Mouse (Mus musculus) ZHBTc4 (cell line): ENCODE results near the gene Nxpe4.
"Not testable (repeated sequence)": the region's sequence is repeated elsewhere in the genome, so short reads cannot be mapped to it uniquely, and the experiment has no call there.

ENCODE experiments used
- DNase-seq: peaks from one replicate; pipeline ENCODE4 v3.0.0-alpha.2; 2011; ENCODE audit warnings: low read depth, low spot score

The Nxpe4 gene

GRCm38 (mm10) chr9:48407549-48408327 lies 245.9 kb downstream of the Nxpe4 start:
- DNase-seq, result peak; percentile 12

DNA sequence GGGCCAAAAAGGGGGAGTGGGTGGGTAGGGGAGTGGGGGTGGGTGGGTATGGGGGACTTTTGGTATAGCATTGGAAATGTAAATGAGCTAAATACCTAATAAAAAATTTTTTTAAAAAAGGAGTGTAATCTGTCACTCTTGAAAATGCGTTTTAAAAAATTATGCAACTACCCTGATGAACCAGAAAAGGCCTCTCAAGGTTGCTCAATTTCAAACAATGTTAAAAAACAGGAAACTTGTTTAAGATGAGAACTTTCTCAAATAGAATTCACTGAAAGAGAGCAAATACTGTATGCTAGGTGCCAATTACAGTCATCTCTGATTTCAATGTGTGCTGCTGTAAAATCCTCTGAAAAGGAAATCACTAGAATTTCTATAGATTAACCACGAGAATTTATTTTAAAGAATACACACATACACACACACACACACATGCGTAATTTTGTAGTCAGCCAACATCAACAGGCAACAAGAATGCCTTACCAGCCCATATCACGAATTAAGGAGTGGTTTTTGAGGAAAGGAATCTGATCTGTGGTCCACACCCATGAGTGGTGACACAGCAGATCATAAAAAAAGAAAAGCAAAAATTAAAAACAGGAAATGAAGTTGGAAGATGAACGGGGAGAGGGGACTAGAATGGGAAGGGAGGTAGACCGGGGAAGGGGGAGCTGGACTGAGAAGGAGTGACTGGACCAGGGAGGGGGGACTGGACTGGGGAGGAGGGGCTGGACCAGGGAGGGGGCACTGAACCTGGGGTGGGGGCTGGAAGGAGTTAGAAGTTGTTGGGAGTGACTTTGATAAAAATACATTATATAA lies 248.6 kb downstream of the Nxpe4 start:
- no peak for DNase-seq

DNA sequence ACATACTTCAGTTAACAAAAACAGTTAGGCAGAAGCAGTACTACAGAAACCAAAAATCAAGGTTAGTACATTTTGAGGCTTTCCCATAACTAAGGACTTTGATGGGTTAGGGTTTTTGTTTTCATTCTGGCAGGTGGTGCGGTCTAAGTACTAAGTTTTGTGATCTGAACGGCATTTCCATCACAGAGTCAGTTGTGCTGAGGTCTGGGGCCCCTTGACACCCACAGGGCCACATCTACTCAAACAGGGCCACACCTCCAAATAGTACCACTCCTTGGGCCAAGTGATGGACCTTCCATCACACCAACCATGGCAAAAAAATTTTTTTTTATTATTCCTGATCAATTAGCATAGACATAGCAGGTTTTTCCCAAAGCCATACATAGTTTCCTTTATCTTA lies 251.8 kb downstream of the Nxpe4 start:
- no peak for DNase-seq

GRCm38 (mm10) chr9:48417366-48417765 lies 255.5 kb downstream of the Nxpe4 start:
- DNase-seq, result not testable (repeated sequence)

GRCm38 (mm10) chr9:48417994-48418393 lies 256.2 kb downstream of the Nxpe4 start:
- DNase-seq, result no peak

- no peak for DNase-seq
These were observed 256.6 kb downstream of the Nxpe4 start for GRCm38 (mm10) chr9:48418397-48418796.

- DNase-seq, result no peak
These were observed 257.0 kb downstream of the Nxpe4 start for GRCm38 (mm10) chr9:48418829-48419228.

DNA sequence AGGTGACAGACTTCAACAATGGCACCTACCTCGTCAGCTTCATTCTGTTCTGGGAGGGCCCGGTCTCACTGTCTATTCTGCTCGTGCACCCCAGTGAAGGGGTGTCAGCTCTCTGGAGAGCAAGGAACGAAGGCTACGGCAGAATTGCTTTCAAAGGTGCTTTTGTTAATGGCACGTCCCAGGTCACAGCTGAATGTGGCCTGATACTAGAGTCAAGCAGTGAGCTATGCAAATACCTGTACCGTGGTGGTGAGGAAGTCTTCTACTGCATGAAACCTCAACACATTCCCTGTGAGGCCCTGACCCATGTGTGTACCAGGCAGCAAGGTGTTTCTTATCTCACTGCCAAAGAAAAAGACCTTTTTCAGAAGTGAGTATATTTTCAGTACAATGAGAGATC lies 258.6 kb downstream of the Nxpe4 start:
- DNase-seq, result no peak

DNA sequence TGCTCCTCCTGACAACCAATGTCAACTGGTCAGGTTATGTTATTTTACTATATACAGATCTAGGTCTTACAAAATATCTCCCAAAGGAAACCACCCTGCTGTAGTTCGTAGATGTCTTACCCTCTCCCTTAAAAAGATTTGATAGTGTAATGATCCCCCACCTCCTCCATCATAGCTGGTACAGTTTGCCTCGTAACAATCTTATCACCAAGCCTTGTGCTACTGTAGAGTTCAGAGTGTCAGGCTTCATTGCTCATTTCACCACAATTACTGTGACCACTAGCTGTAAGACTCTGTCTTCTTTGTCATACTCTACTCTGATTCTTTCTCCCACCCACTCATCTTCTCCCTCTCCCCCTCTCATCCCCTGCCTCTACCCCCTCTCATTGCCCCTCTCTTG lies 259.2 kb downstream of the Nxpe4 start:
- DNase-seq, result no peak

DNA sequence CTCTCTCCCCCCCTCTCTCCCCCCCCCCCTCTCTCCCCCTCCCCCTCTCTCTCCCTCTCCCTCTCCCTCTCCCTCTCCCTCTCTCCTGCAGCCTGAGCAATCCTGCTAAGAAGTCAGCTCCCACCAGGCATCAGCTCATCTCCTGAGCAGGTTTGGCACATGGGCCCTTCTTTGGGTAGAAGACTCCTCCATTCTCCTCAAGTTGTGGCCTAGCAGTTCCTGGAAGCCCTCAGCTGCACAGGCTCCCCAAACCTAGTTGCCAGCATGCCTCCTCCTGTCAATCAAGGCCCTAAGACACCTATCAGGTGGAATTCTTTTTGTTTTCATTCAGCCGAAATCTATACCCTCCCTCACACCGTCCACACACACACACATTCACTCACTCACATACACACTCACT lies 259.7 kb downstream of the Nxpe4 start:
- DNase-seq, result no peak

- DNase-seq, result no peak
These were observed 260.6 kb downstream of the Nxpe4 start for GRCm38 (mm10) chr9:48422382-48422781.

DNA sequence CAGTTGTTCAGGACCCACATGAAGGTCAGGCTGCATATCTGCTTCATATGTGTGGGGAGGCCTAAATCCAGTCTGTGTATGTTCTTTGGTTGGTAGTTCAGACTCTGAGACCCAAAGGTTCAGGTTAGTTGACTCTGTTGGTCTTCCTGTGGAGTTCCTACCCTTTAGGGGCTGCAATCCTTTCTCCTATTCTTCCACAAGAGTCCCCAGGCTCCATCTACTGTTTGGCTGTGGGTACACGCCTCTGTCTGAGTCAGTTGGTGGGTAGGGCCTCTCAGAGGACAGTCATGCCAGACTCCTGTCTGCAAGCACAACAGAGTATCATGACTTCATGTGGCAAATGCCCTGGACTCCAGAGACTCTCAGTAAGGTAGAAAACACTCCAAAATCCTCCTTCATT lies 261.4 kb downstream of the Nxpe4 start:
- DNase-seq, result no peak

DNA sequence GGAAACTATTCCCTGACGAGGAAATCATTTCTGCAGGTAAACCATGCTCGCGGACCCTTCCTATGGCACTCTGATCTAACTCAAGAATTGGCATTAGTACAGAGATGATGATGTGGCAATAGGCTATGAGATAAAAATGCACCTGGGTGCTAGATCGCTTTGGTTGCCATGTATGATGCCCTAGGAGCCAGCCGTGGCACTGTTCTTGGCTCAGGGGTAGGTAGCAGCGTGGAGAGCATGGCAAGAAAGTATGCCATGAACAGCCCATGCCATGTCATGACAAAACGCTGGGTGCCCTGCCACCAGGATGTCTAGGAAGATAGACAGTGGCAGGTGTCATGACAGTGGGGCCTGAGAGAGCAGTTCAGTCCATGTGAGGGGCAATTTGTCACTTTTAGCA lies 265.4 kb downstream of the Nxpe4 start:
- DNase-seq, result no peak

GRCm38 (mm10) chr9:48432449-48432848 lies 270.6 kb downstream of the Nxpe4 start:
- DNase-seq, result no peak

DNA sequence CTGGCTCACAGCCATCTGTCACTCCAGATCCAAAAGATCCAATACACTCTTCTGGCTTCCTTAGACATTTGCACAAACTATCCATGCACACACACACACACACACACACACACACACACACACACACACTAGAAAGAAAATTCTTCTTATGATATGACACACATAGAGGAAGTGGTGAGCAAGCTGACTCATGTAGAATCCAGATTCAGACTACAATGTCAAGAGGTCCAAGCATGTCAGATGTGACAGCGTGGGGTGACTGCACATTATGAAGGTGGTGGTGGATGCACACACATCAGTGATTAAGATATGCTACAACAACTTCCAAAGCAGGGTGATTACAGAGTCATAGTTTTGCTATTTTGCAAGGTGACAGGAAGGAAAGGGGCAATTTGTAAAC lies 282.1 kb downstream of the Nxpe4 start:
- DNase-seq, result no peak

GRCm38 (mm10) chr9:48444821-48445220 lies 283.0 kb downstream of the Nxpe4 start:
- no peak for DNase-seq

- peak; percentile 57 for DNase-seq
These were observed 286.0 kb downstream of the Nxpe4 start for GRCm38 (mm10) chr9:48447783-48448209.
